Mouse (Mus musculus) midbrain, embryonic 14.5 days (tissue): ENCODE results near the gene Tnfsf14. TPM values are rescaled to one million over a fixed set of nuclear protein-coding genes. Genes with fewer than 3 reads are reported as not detected.

Experiments
- ATAC-seq: fragments of 200-750 bp; cut with Nextera tagmentation; 2 replicates; pipeline ENCODE4 v1.8.0; 2017; ENCODE audit warnings: moderate number of reproducible peaks, moderate library complexity; ENCODE audit not compliant: low FRiP score, low TSS enrichment
- DNase-seq: peaks from one replicate; pipeline ENCODE4 v3.0.0-alpha.2; 2015
- H3K27ac ChIP-seq: fragments of 300-500 bp; sonication (generic); replicated peaks from 2 replicates; pipeline ENCODE4 v1.5.1; 2014; ENCODE audit warnings: mild to moderate bottlenecking, low read depth, low read length, moderate library complexity
- H3K27me3 ChIP-seq: fragments of 300-500 bp; sonication (generic); 2 replicates; pipeline ENCODE4 v1.6.1; 2014; ENCODE audit warnings: low read length, control low read depth, mixed read lengths; ENCODE audit not compliant: control insufficient read depth, insufficient read depth
- H3K36me3 ChIP-seq: fragments of 300-500 bp; sonication (generic); 2 replicates; pipeline ENCODE4 v1.6.1; 2014; ENCODE audit warnings: low read length, control low read depth; ENCODE audit not compliant: control insufficient read depth, insufficient read depth
- H3K4me1 ChIP-seq: fragments of 300-500 bp; sonication (generic); 2 replicates; pipeline ENCODE4 v1.6.1; 2014; ENCODE audit warnings: mild to moderate bottlenecking, antibody characterized with exemption, low read length, control low read depth; ENCODE audit not compliant: control insufficient read depth, insufficient read depth
- H3K4me2 ChIP-seq: fragments of 300-500 bp; sonication (generic); 2 replicates; pipeline ENCODE4 v1.6.1; 2014; ENCODE audit warnings: mild to moderate bottlenecking, low read length, moderate library complexity
- H3K4me3 ChIP-seq: fragments of 300-500 bp; sonication (generic); replicated peaks from 2 replicates; pipeline ENCODE4 v1.5.1; 2014; ENCODE audit warnings: low read depth, low read length
- H3K9ac ChIP-seq: fragments of 300-500 bp; sonication (generic); replicated peaks from 2 replicates; pipeline ENCODE4 v1.6.1; 2014; ENCODE audit warnings: mild to moderate bottlenecking, low read length, moderate library complexity
- H3K9me3 ChIP-seq: fragments of 300-500 bp; sonication (generic); 2 replicates; pipeline ENCODE4 v1.6.1; 2016; ENCODE audit warnings: low read length, control low read depth, mixed read lengths; ENCODE audit not compliant: control insufficient read depth
- WGBS: fragments of 180-500 bp; shearing (Covaris S2); extraction: QIAGEN DNeasy Blood & Tissue Kit; methylation state at CpG from one replicate; pipeline ENCODE4 v1.1.7; 2014; 5-methylcytosine and 5-hydroxymethylcytosine counted together
- polyA plus RNA-seq: library from polyadenylated mRNA; unstranded; fragments of >200 nt; fragmentation: Nextera tagmentation; extraction: Ambion mirVana; gene quantifications from 2 replicates; pipeline ENCODE4 v1.2.1, GENCODE M21; 2014

Gene Tnfsf14
- polyA plus RNA-seq, 1 experiment from 2014 or later, result not detected

- Histone ChIP-seq H3K4me2 (no peak overlapping the region), H3K4me3 (no peak overlapping the region), H3K27me3 (no peaks in the 10 kb centered on the region), H3K36me3 (no peaks in the 10 kb centered on the region), H3K27ac (no peak overlapping the region), H3K9ac (no peak overlapping the region), H3K9me3 (no peaks in the 10 kb centered on the region), H3K4me1 (no peaks in the 10 kb centered on the region)
- ATAC-seq (no peak), DNase-seq (no peak)
- WGBS, result 81% methylated on average over 12 of the region's 12 CpGs
Observed at GRCm38 (mm10) chr17:57218335-57218900, 24.4 kb upstream of the Tnfsf14 start.

GRCm38 (mm10) chr17:57214676-57215387, 20.9 kb upstream of the Tnfsf14 start:
- ATAC-seq, result peak; percentile 75
- Histone ChIP-seq H3K4me1 (no peaks in the 10 kb centered on the region), H3K27ac (no peak overlapping the region), H3K9me3 (no peaks in the 10 kb centered on the region), H3K27me3 (no peaks in the 10 kb centered on the region), H3K4me3 (no peak overlapping the region), H3K9ac (no peak overlapping the region), H3K36me3 (no peaks in the 10 kb centered on the region), H3K4me2 (peak overlapping the region; percentile 41)
- peak; percentile 83 for DNase-seq
- WGBS, result 41% methylated on average over 13 of the region's 13 CpGs

- no peak for ATAC-seq
Observed at GRCm38 (mm10) chr17:57211501-57211900, 17.5 kb upstream of the Tnfsf14 start.

GRCm38 (mm10) chr17:57209330-57209729, 15.4 kb upstream of the Tnfsf14 start:
- no peaks in the 10 kb centered on the region for H3K36me3 ChIP-seq
- no peaks in the 10 kb centered on the region for H3K27me3 ChIP-seq
- no peak overlapping the region for H3K27ac ChIP-seq
- DNase-seq, result no peak
- no peak for ATAC-seq
- H3K9me3 ChIP-seq, result no peaks in the 10 kb centered on the region
- 88% methylated on average over 4 of the region's 4 CpGs for WGBS
- H3K9ac ChIP-seq, result no peak overlapping the region
- no peak overlapping the region for H3K4me2 ChIP-seq
- no peaks in the 10 kb centered on the region for H3K4me1 ChIP-seq
- H3K4me3 ChIP-seq, result no peak overlapping the region

More at GRCm38 (mm10) chr17:57211501-57211900, 17.5 kb upstream of the Tnfsf14 start:
- no peak overlapping the region for H3K4me3 ChIP-seq
- H3K27me3 ChIP-seq, result no peaks in the 10 kb centered on the region
- WGBS, result 66% methylated on average over 9 of the region's 9 CpGs
- H3K36me3 ChIP-seq, result no peaks in the 10 kb centered on the region
- no peak overlapping the region for H3K9ac ChIP-seq
- H3K4me2 ChIP-seq, result no peak overlapping the region
- no peak for DNase-seq
- no peaks in the 10 kb centered on the region for H3K9me3 ChIP-seq
- H3K4me1 ChIP-seq, result no peaks in the 10 kb centered on the region
- H3K27ac ChIP-seq, result no peak overlapping the region

- Histone ChIP-seq H3K9ac (no peak overlapping the region), H3K4me1 (no peaks in the 10 kb centered on the region), H3K27me3 (no peaks in the 10 kb centered on the region), H3K4me3 (no peak overlapping the region), H3K9me3 (no peaks in the 10 kb centered on the region), H3K4me2 (no peak overlapping the region), H3K27ac (no peak overlapping the region), H3K36me3 (no peaks in the 10 kb centered on the region)
- ATAC-seq (no peak), DNase-seq (no peak)
- 94% methylated on average over 3 of the region's 3 CpGs for WGBS
Observed at GRCm38 (mm10) chr17:57207938-57208337, 14.0 kb upstream of the Tnfsf14 start.

- no peaks in the 10 kb centered on the region for H3K27me3 ChIP-seq
- no peaks in the 10 kb centered on the region for H3K9me3 ChIP-seq
- WGBS, result 86% methylated on average over 10 of the region's 10 CpGs
- H3K4me1 ChIP-seq, result no peaks in the 10 kb centered on the region
- no peak overlapping the region for H3K9ac ChIP-seq
- no peaks in the 10 kb centered on the region for H3K36me3 ChIP-seq
- H3K4me2 ChIP-seq, result no peak overlapping the region
- DNase-seq (no peak), ATAC-seq (no peak)
- H3K4me3 ChIP-seq, result no peak overlapping the region
- no peak overlapping the region for H3K27ac ChIP-seq
Observed at GRCm38 (mm10) chr17:57201841-57202724, 8.1 kb upstream of the Tnfsf14 start.

GRCm38 (mm10) chr17:57198252-57198651, 4.3 kb upstream of the Tnfsf14 start:
- 82% methylated on average over 3 of the region's 3 CpGs for WGBS
- DNase-seq (no peak), ATAC-seq (no peak)
- H3K9ac ChIP-seq, result no peak overlapping the region
- H3K27me3 ChIP-seq, result no peaks in the 10 kb centered on the region
- H3K4me2 ChIP-seq, result no peak overlapping the region
- no peak overlapping the region for H3K27ac ChIP-seq
- H3K9me3 ChIP-seq, result no peaks in the 10 kb centered on the region
- H3K36me3 ChIP-seq, result no peaks in the 10 kb centered on the region
- H3K4me1 ChIP-seq, result no peaks in the 10 kb centered on the region
- H3K4me3 ChIP-seq, result no peak overlapping the region

- Histone ChIP-seq H3K27ac (no peak overlapping the region), H3K4me2 (no peak overlapping the region)
- 87% methylated on average over 8 of the region's 8 CpGs for WGBS
Observed at GRCm38 (mm10) chr17:57195326-57196010, 1.5 kb upstream of the Tnfsf14 start.

More at GRCm38 (mm10) chr17:57195326-57196010, 1.5 kb upstream of the Tnfsf14 start:
- Histone ChIP-seq H3K4me1 (no peaks in the 10 kb centered on the region), H3K36me3 (no peaks in the 10 kb centered on the region), H3K9ac (no peak overlapping the region), H3K9me3 (no peaks in the 10 kb centered on the region), H3K4me3 (no peak overlapping the region), H3K27me3 (no peaks in the 10 kb centered on the region)
- DNase-seq (no peak), ATAC-seq (no peak)
